Mouse (Mus musculus) embryo, embryonic 10.5 days (tissue): ENCODE data around the gene Psmc3ip.

Experiments used
- DNase-seq: peaks from one replicate; pipeline ENCODE4 v3.0.0-alpha.2; 2015; ENCODE audit warnings: low spot score

Psmc3ip gene

GRCm38 (mm10) chr11:101119131-101119760 lies 24.0 kb upstream of the Psmc3ip start:
- no peak for DNase-seq

GRCm38 (mm10) chr11:101118105-101118504 lies 22.9 kb upstream of the Psmc3ip start:
- no peak for DNase-seq

- DNase-seq = no peak
Measured at GRCm38 (mm10) chr11:101115564-101115963, 20.3 kb upstream of the Psmc3ip start.

- DNase-seq = no peak
Measured at GRCm38 (mm10) chr11:101112186-101112585, 16.9 kb upstream of the Psmc3ip start.

GRCm38 (mm10) chr11:101111178-101111577 lies 15.9 kb upstream of the Psmc3ip start:
- DNase-seq = no peak

GRCm38 (mm10) chr11:101110708-101111107 lies 15.5 kb upstream of the Psmc3ip start:
- no peak for DNase-seq

GRCm38 (mm10) chr11:101109351-101109750 lies 14.1 kb upstream of the Psmc3ip start:
- no peak for DNase-seq

GRCm38 (mm10) chr11:101103011-101103410 lies 7.8 kb upstream of the Psmc3ip start:
- no peak for DNase-seq

- DNase-seq = no peak
Measured at GRCm38 (mm10) chr11:101098231-101098630, 3.0 kb upstream of the Psmc3ip start.

GRCm38 (mm10) chr11:101094930-101095313 lies 314 bp downstream of the Psmc3ip start:
- no peak for DNase-seq

- DNase-seq = no peak
Measured at GRCm38 (mm10) chr11:101089931-101090330, 5.3 kb downstream of the Psmc3ip start.

GRCm38 (mm10) chr11:101087682-101088055 lies 7.6 kb downstream of the Psmc3ip start:
- DNase-seq = no peak

- DNase-seq = peak; percentile 96
Measured at GRCm38 (mm10) chr11:101086756-101087681, 8.2 kb downstream of the Psmc3ip start, which contains the start of gene Mlx. Gene Mlx (plus strand): TSS chr11:101087277.

- DNase-seq = no peak
Measured at GRCm38 (mm10) chr11:101086323-101086674, 8.9 kb downstream of the Psmc3ip start.

GRCm38 (mm10) chr11:101085617-101086322 lies 9.5 kb downstream of the Psmc3ip start:
- no peak for DNase-seq

- no peak for DNase-seq
Measured at GRCm38 (mm10) chr11:101084811-101085210, 10.4 kb downstream of the Psmc3ip start.

- DNase-seq = no peak
Measured at GRCm38 (mm10) chr11:101084246-101084645, 11.0 kb downstream of the Psmc3ip start.

- no peak for DNase-seq
Measured at GRCm38 (mm10) chr11:101083083-101083697, 12.0 kb downstream of the Psmc3ip start.

GRCm38 (mm10) chr11:101082208-101083082 lies 12.8 kb downstream of the Psmc3ip start, which contains the start of gene Coasy:
Gene Coasy (plus strand): TSS chr11:101082565.
- DNase-seq = peak; percentile 93

- no peak for DNase-seq
Measured at GRCm38 (mm10) chr11:101081659-101082058, 13.6 kb downstream of the Psmc3ip start.

- DNase-seq = no peak
Measured at GRCm38 (mm10) chr11:101080421-101080820, 14.8 kb downstream of the Psmc3ip start.
